Mouse (Mus musculus) spleen, adult 12 weeks (tissue): Measurements from ENCODE around the gene Cdkl3.
A peak's percentile ranks its signal among the peaks of the same experiment; 100 is the strongest.

Experiments used
- DNase-seq: peaks from one replicate; pipeline ENCODE4 v3.0.0; 2022; ENCODE audit warnings: low spot score

Cdkl3 gene

DNA sequence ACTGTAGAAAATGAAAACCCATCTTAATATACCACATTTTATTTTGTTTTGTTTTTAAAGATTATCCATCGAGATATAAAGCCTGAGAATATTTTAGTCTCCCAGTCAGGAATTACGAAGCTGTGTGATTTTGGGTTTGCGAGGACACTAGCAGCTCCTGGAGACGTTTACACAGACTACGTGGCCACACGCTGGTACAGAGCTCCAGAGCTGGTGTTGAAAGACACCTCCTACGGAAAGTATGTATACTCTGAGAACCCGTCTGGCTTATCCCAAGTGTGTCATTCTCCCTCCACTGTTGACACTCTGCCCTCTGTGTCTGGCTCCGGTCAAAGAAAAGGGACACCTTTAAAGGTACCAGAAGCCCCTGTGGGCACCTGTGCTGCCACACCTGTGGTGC, 14.2 kb downstream of the Cdkl3 start:
- DNase-seq = no peak

DNA sequence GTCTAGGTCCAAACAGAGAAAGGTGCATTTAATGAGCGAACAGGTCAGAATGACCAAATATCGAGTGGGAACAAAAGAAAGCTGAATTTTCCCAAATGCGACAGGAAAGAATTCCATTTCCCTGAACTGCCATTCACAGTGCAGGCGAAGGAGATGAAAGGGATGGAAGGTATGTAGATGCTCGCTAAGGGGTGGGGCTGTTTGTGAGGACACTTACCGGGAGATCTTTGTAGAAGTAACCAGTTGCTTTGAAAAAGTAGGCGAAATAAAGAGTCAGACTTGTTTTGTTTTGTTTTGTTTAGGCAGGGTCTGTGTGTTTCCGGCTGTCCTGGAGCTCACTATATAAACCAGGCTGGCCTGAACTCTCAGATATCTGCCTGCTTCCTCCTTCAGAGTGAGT, 28.3 kb downstream of the Cdkl3 start:
- no peak for DNase-seq

DNA sequence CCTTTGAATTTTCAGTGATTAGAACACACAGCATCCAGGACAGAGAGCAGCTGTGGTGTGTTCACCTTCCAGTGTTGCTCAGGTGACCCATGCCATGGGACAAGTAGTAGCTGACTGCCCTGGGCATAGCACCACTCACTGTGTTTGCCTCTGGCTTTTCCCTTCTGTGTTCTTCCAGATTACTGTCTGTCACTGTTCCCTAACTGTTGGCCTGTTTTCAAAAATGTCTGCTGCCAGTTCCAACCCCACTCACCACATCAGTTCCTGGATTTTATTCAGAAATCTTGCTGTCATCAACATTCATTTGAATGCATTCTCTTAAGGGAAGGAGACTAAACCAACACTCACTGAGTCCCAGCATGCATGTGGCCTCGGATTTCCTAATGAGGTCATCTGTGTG, 29.9 kb downstream of the Cdkl3 start:
- no peak for DNase-seq

DNA sequence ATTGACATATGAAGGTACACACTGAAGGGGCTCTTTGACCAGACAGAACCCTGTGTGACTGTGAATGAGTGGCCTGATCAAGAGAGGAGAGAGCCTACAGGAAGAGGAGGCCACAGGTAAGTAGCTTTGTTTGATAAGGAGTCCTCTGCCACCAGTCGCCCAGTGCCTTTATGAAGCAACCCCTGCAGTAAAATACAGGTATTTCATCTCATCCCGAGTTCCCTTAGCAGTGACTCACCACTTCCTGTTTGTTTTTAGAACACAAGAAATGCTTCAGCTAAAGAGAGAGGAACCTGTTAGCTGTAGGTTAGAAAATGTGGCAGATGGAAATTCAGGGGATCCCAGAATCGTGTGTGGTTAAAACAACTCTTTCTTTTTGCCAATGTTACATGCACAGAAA, 31.9 kb downstream of the Cdkl3 start:
- DNase-seq = no peak

DNA sequence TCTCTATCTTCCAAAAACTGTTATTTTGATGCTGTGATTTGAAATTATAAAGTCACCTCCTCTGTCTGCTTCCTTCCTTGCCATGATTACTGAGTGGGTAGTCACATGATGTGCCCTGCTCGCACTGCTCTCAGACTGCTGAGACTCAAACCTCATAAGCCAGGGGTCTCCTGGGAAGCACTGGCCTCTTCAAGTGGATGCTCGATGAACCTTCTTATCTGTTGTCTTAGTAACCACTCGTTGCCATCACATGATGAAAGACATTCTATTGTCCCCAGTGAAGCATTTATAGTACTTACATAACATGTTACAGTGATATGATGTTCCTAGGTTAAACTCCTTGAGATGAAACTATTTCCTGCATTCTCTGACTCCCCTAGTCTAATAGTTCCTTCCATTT, 33.6 kb downstream of the Cdkl3 start:
- DNase-seq = no peak

DNA sequence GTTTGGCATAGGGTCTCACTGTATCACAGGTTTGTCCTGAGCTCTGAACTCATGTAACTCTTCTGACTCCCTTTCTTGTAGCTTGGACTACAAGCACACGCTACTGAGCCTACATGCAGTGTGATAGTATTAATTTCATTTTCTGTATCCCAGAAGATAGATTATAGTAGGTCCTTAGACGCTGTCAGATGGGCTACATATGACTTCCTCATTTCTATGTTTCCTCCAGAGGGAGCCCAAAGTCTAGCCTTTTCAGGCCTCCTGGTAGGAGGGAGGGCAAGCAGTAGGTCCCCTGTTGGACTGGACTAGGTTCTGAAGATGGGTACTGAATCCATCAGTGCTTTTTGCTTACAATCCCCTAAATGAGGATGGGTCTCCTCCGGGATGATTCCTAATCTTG, 39.2 kb downstream of the Cdkl3 start:
- no peak for DNase-seq

DNA sequence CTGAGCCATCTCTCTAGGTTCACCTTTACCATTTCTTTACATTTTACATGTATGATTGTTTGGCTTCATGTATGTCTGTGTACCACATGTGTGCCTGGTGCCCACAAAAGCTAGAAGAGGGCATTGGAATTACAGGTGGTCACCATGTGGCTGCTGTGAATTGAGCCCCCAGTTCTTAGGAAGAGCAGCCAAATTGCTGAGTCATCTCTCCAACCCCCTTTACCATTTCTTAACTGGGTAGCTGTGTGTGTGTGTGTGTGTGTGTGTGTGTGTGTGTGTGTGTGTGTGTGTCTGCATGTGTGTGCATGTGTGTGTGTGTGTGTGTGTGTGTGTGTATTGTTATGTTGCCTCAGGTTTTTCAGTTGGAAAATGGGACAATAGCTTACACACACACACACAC, 40.1 kb downstream of the Cdkl3 start:
- no peak for DNase-seq

DNA sequence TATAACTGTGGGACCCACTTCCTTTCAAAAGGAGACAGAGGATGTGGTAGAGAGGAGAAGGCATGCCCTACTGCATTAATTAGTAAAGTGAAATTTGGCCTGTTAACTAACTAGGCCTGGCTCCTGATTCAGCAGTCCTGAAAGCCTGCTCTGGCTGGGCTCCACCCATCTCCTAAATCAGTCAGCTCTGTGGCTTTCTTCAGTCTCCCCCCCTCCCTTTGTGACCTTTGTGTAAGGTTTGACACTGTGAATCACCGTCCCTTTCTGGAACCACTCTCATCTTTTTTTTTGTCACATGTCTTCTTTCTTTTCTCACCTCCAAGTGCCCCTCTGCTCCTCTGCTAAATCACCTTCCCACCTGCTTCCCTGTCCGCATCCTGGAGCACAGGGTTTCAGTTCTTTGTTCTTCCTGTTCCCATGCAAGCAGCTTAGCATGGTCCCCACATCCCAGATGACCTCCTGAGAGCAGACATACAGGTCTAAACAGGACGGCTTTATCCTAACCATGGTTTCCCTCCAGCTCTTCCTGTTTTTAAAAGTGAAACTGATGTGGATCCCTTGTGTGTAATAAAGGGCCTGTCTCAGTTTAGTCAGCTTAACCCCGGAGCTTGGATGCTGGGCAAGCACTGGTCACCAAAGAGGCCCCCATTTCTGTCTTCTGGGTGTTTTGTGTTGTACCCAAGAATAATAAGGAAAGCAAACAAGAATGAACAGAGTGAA, 42.6 kb downstream of the Cdkl3 start:
- no peak for DNase-seq

DNA sequence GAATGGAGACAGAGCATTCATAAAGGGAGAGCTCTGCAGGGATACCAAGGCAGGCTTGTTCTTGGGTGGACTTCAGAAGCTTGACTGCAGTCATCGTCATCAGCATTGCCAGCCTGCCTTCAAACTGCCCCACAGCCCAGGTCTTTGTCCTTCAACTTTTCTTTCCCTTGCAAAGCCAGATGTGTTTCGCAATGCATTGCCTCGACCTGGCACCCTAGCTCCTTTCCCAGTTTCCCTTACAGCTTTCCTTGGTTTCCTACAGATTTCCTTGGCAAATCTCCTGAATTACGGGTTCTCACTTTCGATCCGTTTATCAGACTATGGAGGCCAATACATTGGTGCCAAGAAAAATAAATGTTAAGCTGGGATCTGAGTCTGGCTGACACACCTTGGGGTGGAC, 49.4 kb downstream of the Cdkl3 start:
- no peak for DNase-seq

DNA sequence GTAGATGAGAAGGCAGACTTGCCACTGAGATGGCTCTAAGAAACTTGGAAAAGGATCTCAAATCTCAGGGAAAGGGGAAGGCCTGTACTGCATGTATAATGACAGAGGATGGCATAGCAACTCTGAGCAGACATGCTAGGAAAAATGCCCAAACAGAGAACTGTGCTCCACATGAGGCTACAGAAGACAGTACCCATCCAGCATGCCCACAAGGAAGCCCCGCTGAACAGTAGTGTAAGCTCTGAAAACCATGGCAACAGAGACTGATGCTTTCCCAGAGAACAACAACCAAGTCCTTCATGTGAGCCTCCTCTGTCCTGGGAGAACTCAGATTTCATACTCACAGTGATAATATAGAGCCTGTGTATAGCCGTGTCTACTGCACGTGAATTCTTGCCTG, 50.7 kb downstream of the Cdkl3 start:
- no peak for DNase-seq

DNA sequence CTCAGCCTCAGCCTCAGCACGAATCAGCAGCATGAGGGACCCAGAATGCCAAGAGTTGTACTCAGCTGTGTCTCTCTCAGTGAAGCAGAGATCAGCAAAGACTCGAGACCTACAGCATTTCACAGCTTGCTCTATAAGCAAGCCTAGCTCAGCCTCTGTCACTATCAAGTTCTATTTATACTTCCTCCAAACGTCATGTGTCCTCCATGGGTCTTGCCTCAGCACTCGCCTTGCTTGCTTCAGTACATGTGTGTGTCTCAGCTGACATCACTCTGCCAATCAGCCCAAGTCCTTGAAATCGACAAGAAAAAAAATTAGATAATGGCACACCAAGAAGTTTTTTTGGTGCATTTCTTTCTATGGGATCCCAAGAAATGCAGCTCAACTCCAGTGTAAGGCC, 52.2 kb downstream of the Cdkl3 start:
- no peak for DNase-seq

DNA sequence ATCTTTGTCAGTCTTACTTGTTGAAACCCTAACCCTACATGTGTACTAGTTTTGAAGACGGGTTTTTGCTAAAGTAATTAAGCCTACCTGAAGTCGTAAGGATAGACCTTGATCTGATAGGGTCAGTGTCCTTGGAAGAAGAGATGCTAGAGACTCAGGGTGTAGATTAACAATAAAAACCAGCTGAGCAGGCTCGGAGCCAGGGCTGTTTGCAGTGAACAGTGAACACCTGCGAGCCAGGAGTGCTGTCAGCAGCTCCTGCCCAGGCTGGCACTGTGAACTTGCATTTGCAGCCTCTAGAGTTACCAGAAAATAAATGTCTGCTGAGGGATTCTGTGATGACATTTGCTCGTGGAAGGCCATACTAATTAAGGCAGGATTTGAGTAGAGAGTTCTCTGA, 55.0 kb downstream of the Cdkl3 start:
- DNase-seq = no peak

DNA sequence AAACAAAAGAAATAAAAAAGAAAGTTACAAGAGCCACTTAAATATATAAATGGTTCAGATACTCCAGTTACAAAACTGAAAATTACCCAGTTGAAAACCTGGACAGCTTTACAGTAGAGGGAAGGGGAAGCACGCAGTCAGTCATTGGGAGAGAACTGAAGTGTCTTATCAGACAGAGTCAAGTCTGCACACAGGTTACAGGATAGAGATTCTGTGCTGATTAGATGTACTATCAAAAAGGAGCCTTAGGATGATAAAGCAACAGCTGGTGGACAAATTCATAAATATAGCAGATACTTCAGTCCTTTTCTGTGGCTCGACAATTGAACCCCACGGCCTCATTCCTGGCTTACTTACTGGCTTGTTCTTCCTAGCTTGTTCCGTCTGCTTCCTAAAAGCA, 56.3 kb downstream of the Cdkl3 start:
- no peak for DNase-seq

DNA sequence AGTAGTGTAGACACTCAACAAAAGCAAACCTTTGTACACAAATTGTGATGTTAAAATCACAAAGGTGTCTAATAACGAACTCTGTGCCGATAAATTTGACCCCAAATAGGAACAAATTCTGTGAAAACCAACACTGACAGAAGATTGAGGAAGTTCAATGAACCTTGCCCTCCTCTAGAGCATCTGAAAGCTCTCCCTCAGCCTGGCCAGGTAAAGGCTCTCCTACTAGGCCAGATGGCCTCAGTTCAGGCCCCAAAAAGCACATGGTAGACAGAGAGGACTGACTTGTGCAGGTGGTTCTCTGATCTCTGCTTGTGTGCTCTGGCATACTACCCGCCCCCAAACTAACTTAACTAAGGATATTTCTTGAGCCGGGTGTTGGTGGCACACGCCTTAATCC, 58.4 kb downstream of the Cdkl3 start:
- DNase-seq = no peak

DNA sequence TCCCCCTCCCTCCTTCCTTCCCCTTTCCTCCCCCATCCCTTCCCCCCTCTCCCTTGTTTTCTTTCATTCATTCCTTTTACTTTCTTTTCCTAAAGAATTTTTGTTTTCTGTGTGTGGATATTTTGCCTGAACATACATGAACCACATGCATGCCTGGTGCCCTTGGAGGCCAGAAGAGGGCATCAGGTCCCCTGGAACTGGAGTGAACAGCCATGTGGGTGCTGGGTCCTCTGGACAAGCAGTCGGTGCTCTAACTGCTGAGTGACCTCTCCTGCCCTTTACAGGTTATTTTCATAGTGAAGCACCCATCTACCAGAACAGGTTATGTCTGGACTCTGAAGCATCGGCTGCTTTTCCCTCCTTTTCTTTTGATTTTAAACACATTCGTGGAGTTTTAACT, 60.4 kb downstream of the Cdkl3 start:
- DNase-seq = no peak

DNA sequence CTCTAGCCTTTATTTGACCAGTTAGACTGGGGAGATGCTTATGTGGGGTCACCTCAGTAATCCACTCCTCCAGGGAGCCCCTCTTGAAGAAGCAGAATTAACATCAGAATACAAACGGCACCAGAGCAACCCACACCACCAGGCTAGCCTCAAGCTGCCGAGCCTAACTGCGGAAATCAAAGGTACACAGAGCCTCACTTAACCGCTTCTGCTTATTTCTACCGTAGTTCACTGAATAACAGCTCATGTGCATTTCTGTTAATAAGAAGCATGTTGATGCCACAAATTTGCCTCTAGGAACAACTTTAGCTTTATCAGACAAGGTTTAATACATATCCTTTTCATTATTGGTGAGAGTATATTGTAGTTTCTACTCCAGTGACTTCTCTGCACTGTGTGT, 61.8 kb downstream of the Cdkl3 start:
- no peak for DNase-seq

DNA sequence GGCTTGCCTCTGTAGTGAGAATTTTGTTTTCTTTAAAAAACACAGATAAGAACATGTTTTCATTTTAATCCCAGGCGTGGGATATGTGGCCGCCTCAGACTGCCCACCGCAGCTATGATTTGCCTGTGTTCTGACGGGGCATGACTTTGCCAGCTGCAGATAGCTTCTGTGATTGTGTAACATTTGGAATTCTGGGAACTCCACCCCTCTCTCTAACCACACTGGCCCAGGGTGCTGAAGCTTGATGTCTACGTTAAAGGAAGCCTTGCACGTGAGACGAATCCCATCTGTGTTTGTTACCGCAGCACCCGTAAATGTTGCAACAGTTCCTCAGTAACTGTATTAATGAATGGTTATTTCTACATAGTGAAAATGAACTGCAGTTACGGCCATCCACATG, 67.7 kb downstream of the Cdkl3 start:
- DNase-seq = no peak

DNA sequence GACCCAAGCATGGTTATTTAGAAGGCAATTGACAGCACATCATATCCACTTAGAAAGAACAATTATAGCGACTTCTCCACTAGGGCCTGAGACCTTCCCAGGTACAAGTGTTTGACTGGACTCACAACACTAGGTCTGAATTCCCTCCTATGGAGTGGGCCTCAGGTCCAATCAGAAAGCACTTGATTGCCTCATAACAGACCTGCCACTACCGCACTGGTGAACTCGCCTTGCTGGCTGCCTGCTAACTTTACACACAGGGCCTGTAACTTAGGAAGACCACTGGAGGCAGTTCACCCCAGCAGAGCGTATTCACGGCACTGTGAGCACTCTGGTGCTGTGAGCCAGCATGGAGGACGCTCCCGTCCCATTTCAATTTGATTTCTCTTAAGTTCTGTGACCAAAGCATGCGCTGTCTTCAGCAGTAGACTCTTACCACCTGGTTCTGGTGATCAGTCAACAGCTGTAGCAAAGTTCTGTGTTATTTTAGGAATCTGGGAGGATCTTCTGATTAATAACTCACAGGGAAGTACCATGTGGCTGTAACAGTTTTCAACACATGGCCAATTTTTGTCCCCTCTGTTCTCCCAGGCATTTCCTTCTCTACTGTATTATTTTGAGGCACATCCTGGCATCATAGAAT, 69.6 kb downstream of the Cdkl3 start:
- no peak for DNase-seq

DNA sequence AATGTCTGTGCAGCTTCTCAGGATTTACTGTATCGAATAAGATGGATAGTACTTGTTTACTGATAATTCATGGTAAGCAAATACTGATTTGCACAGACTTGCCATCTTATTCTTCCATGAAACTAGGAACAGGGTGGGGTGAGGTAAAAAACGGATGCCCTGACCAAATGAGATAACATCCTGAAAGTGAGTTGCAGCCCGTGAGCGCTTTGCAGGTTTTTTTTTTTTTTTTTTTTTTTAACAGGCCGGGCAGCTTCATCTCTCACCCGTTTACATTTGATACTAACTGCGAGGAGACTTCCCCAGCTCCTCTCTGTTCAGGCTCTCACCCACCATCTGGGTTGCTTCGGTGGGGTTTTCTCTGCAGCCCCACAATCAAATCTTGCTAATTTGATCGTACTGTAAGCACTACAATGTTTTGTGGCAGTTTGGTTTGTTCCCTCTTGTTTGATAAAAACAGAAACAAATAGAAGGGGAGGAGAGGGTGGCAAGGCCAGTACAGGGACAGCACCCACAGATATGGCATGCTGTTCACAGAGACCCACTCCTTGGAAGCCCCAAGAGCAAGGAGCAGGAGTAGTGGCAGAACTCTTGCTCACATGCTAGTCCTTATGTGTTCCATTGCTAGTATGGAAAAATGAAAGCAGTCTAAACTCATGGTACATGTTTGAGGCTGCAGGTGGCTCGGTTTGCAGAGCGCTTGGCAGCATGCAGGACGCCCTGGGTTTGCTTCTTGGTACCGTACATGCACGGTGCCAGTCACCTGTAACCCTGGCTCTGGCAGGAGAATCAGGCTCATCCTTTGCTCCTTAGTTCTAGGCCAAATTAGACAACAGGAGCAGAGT, 70.8 kb downstream of the Cdkl3 start:
- DNase-seq = no peak

DNA sequence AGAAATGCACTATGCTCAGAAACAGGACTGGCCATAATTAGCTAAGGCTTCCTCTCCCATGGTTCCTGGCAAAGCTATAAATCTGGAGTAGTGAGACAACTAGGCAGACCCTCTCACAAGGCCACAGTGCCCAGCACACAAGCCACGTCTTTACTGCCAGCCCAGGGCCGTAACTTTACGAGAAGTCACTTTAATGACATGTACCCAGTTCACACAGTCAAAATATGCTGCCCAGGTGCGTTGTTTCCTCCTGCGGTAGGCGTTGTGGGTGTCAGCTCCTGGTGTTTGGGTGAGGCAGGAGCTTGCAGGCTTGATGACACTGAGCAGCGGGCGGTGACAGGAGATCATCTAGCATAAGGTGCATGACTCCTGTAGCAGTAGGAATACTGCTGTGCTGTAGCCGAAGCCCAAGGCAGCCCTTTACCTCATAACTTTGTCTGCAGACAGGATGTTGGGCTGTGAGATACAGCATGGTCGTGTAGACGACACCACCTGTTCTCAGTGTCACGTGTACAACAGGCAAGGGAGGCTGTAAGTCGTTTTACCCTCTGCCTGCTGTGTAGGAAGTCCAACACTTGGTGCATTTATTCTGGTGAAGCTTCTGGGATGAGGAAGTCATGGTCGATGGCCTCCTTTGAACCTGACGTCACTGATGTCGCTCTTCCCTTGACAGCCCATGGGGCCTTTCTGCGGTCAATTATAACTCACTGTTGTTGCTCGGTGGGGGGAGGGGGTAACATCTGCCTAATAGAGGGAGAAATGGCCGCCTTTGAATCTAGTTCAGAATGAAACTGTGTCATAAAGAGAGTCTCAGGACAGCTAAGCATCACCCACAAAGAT, 72.0 kb downstream of the Cdkl3 start:
- DNase-seq = peak; percentile 15

DNA sequence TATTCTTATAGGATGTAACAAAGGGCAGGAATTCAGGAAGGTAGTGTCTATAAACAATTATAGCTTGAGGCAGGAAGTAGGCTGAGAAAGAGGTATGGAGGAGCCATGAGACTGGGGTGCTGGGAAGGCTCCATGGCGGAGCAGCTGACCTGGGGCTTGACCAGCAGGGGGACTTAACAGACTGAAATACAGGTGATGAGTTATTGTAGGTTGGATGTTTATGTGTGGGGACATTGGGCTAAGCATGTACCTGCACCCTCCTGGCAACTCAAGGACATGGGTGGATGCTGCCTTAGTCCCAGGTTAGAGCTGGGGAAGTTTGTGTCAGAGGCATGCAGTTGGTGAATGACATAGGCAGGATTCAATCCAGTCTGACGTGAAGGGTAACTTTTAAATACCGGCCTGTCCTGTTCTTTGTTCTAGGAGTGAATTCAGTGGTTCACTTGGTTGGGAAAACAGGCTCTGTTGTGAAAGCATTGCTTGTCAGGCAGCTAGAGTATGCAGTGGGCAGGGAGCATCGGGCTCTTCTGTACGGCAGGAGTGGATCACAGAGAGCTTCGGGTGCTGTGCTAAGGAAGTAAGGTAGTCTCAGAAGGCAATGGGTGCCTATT, 72.8 kb downstream of the Cdkl3 start:
- DNase-seq = no peak

DNA sequence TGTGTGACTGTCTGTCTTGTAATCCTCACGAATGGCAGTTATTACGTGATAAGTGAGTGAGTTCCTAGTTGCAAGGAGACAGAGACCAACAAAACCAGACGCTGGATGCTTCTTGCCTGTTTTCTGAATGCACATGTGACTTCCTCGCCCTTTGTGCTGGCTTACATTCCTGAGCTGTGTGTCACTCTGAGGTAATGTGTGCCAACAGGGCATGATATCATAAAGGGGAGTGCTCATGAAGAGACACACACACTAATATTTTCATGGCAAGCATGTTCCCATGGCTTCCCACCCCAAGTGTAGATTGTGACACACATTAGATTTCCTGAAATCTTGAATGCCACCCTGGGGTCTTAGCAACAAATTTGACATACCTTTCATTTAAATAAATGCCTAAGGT, 73.9 kb downstream of the Cdkl3 start:
- no peak for DNase-seq
